Mouse (Mus musculus): ENCODE measurements around the gene Hlcs. TPM values are rescaled to one million over a fixed set of nuclear protein-coding genes. Genes with fewer than 3 reads are reported as not detected.

The Hlcs gene
- total and polyA plus RNA-seq, 3 experiments: 4.4 to 5.5 (median 5.4) TPM

DNA sequence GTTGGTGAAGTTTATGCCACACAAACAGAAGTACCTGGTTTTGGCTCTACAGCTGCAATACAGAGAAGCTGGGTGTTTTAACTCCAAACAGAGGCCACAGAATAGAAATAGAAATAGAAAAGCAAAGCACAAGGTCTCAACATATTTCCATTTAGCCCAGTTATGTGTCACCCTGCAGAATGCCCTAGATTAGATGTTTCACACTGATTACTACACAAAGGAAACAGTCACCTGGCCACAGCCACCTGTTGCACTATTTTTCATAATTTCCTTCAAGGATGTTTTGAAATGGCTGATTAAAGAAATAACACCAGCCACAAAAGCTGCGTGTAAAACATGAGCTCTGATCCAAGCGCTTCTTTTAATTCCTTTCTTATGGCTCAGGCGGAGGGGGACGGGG, 82.9 kb downstream of the Hlcs start:
- TF ChIP-seq CTCF (IDR thresholded peaks at IDR 0.05) (no peak), POLR2A (IDR thresholded peaks at IDR 0.05; ENCODE audit: insufficient read depth, low read depth, low read length) (no peak), EP300 (IDR thresholded peaks at IDR 0.05; ENCODE audit: insufficient read depth, low read depth, low read length) (no peak)
- no peaks in the 10 kb centered on the region for H3K79me2 ChIP-seq (replicated peaks; ENCODE audit: control insufficient read depth, insufficient read depth, low read length)
- WGBS: 93% methylated on average over 4 of the region's 4 CpGs
- no peak overlapping the region for H3K27ac ChIP-seq
- H3K27me3 ChIP-seq (ENCODE audit: control insufficient read depth, insufficient read depth, low read length): no peaks in the 10 kb centered on the region
- no peak overlapping the region for H3K4me3 ChIP-seq
- peaks cover 5% of the 10 kb centered on the region for H3K4me1 ChIP-seq (ENCODE audit: control insufficient read depth, insufficient read depth, low read length)
- H3K36me3 ChIP-seq (ENCODE audit: control insufficient read depth, insufficient read depth, low read length): no peaks in the 10 kb centered on the region
- no peak for DNase-seq
- no peak overlapping the region for H3K9ac ChIP-seq (ENCODE audit: low read depth, low read length)
- intact Hi-C loops (cut with DNase I): no loop called here

DNA sequence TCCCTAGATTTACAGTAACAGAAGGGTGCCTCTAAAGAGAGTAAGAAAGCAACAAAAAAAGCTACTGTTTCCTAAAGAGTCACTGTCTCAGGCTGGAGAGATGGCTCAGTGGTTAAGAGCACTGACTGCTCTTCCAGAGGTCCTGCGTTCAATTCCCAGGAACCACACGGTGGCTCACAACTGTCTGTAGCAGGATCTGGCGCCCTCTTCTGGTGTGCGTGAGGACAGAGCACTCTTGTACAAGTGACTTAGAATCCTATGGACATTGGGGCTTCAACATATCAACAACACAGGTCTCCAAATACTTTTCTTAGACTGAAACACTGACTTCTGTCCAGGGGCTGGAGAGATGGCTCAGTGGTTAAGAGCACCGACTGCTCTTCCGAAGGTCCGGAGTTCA, 83.5 kb downstream of the Hlcs start:
- no peak for TF ChIP-seq POLR2A (IDR thresholded peaks at IDR 0.05; ENCODE audit: insufficient read depth, low read depth, low read length)
- 0 out of 2 replicates have a peak, but pooled peaks have one; percentile 10 for TF ChIP-seq CTCF (IDR thresholded peaks at IDR 0.05)
- 92% methylated on average over 7 of the region's 7 CpGs for WGBS
- H3K79me2 ChIP-seq (replicated peaks; ENCODE audit: control insufficient read depth, insufficient read depth, low read length): no peaks in the 10 kb centered on the region

DNA sequence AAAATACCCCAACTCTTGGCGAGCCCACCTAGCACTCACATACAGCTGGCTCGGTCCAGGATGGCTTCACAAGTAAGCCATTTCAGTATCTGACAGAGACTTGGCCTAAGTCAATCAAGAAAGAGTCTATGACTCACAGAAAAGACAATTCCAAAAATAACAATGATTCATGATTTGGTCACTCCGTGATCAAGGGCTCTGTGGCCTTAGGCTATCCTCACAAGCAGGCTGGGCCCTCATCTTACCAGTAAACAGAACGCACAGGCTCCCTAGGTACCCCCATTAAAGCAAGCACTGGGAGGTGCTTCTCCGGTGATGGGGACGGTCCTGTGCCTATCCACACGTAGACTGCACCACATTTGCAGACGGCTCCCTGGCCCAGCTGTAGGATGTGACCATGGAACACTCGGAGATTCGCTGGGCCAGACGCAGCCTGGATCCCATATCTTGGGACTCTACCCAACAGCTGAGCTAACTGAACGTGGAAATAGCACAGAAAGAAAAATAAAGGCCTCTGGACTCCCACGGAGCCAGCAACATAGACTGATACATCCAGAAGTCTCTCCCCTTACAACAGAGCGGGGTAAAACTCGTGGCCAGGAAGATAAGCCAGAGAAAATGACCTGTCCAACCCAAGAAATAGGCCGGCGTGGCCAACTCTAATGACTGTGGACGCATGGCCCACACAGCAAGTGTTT, 84.4 kb downstream of the Hlcs start:
- H3K27ac ChIP-seq: peak overlapping the region; percentile 49
- no peaks in the 10 kb centered on the region for H3K27me3 ChIP-seq (ENCODE audit: control insufficient read depth, insufficient read depth, low read length)
- H3K36me3 ChIP-seq (ENCODE audit: control insufficient read depth, insufficient read depth, low read length): no peaks in the 10 kb centered on the region
- peaks cover 3% of the 10 kb centered on the region; the same call in 1 of the 2 replicates for H3K4me1 ChIP-seq (ENCODE audit: control insufficient read depth, insufficient read depth, low read length)
- H3K4me3 ChIP-seq: no peak overlapping the region
- H3K9ac ChIP-seq (ENCODE audit: low read depth, low read length): no peak overlapping the region; the same call in 1 of the 2 replicates
- DNase-seq: peak in 1 of 2 experiments; percentile 59
- no peaks in the 10 kb centered on the region for H3K79me2 ChIP-seq (replicated peaks; ENCODE audit: control insufficient read depth, insufficient read depth, low read length)
- intact Hi-C loops (cut with DNase I): no loop called here
- TF ChIP-seq EP300 (IDR thresholded peaks at IDR 0.05; ENCODE audit: insufficient read depth, low read depth, low read length): no peak
- no peak for TF ChIP-seq CTCF (IDR thresholded peaks at IDR 0.05)
- no peak for TF ChIP-seq POLR2A (IDR thresholded peaks at IDR 0.05; ENCODE audit: insufficient read depth, low read depth, low read length)
- 65% methylated on average over 18 of the region's 18 CpGs for WGBS

More for the DNA sequence above, 83.5 kb downstream of the Hlcs start:
- Histone ChIP-seq H3K36me3 (ENCODE audit: control insufficient read depth, insufficient read depth, low read length) (no peaks in the 10 kb centered on the region), H3K27ac (no peak overlapping the region), H3K9ac (ENCODE audit: low read depth, low read length) (no peak overlapping the region), H3K4me1 (ENCODE audit: control insufficient read depth, insufficient read depth, low read length) (peaks cover 5% of the 10 kb centered on the region), H3K4me3 (no peak overlapping the region), H3K27me3 (ENCODE audit: control insufficient read depth, insufficient read depth, low read length) (no peaks in the 10 kb centered on the region)
- no peak for DNase-seq
- intact Hi-C loops (cut with DNase I): no loop called here

DNA sequence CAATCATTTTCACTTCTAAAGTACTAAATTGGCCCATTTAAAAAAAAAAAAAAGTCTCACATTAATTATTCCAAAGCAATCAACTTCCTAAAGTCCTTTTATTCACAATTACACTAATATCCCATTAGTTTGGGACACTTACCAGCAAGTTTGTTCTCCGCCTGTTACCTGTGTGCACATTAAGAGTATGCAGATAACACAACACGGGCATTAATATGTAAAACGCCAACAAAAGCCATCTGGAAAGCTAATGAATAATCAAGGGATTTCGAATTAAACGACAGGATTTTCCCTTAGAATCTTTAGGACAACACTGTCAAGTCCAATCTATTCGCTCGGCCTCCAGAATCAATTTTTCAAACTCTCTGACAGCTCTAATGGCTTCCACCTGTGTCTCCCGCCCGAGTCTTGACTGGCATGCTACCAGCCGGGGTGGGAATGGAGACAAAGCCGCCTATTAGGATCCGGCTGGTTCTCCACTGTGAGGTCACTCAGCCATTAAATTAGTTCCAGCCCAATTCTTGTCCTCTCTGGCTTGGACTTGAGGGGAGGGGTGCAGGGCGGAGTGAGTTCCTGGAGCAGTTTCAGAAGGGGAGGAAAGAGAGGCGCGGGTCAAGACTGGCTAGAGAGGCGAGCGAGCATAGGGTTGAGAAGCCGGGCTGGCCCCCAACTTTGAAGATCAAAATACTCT, 85.9 kb downstream of the Hlcs start:
- Histone ChIP-seq H3K27ac (no peak overlapping the region), H3K4me3 (no peak overlapping the region), H3K9ac (ENCODE audit: low read depth, low read length) (no peak overlapping the region), H3K36me3 (ENCODE audit: control insufficient read depth, insufficient read depth, low read length) (no peaks in the 10 kb centered on the region), H3K79me2 (replicated peaks; ENCODE audit: control insufficient read depth, insufficient read depth, low read length) (no peaks in the 10 kb centered on the region), H3K27me3 (ENCODE audit: control insufficient read depth, insufficient read depth, low read length) (no peaks in the 10 kb centered on the region), H3K4me1 (ENCODE audit: control insufficient read depth, insufficient read depth, low read length) (peaks cover 3% of the 10 kb centered on the region; the same call in 1 of the 2 replicates)
- WGBS: 67% methylated on average over 18 of the region's 18 CpGs
- intact Hi-C loops (cut with DNase I): no loop called here
- peak; percentile 67 for DNase-seq
- no peak for TF ChIP-seq EP300 (IDR thresholded peaks at IDR 0.05; ENCODE audit: insufficient read depth, low read depth, low read length)
- TF ChIP-seq POLR2A (IDR thresholded peaks at IDR 0.05; ENCODE audit: insufficient read depth, low read depth, low read length): no peak
- no peak for TF ChIP-seq CTCF (IDR thresholded peaks at IDR 0.05)

DNA sequence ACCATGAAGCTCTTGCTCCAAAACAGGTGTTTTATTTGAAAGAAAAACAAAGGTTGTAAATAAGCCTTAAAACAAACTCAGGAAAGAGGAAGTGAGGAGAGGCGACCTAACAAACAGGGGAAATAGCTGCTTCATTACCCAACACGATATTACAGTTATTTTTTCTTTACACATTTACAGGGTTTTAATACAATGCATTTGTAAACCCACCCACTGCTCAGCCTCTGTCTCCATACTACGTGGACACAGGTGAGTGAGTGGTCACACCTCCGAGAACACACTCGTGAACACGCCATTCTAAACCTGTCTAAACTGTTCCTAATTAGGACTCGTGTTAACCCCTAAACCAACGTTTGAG, 90.0 kb downstream of the Hlcs start:
- no peaks in the 10 kb centered on the region for H3K79me2 ChIP-seq (replicated peaks; ENCODE audit: control insufficient read depth, insufficient read depth, low read length)
- TF ChIP-seq CTCF (IDR thresholded peaks at IDR 0.05) (no peak), EP300 (IDR thresholded peaks at IDR 0.05; ENCODE audit: insufficient read depth, low read depth, low read length) (no peak), POLR2A (IDR thresholded peaks at IDR 0.05; ENCODE audit: insufficient read depth, low read depth, low read length) (no peak)
- H3K4me1 ChIP-seq (ENCODE audit: control insufficient read depth, insufficient read depth, low read length): no peaks in the 10 kb centered on the region
- H3K27me3 ChIP-seq (ENCODE audit: control insufficient read depth, insufficient read depth, low read length): no peaks in the 10 kb centered on the region
- DNase-seq: no peak
- H3K9ac ChIP-seq (ENCODE audit: low read depth, low read length): no peak overlapping the region
- no peaks in the 10 kb centered on the region for H3K36me3 ChIP-seq (ENCODE audit: control insufficient read depth, insufficient read depth, low read length)
- no peak overlapping the region for H3K4me3 ChIP-seq
- no peak overlapping the region for H3K27ac ChIP-seq
- intact Hi-C loops (cut with DNase I): no loop called here
- WGBS: 68% methylated on average over 8 of the region's 8 CpGs

All from heart, adult 2 months (tissue).